Mouse (Mus musculus) limb, embryonic 12.5 days (tissue): ENCODE data around the gene Fgfr2. TPM values are rescaled to one million over a fixed set of nuclear protein-coding genes. Genes with fewer than 3 reads are reported as not detected.
A peak's percentile ranks its signal among the peaks of the same experiment; 100 is the strongest.

Experiments
- ATAC-seq: fragments of 200-750 bp; cut with Nextera tagmentation; 2 replicates; pipeline ENCODE4 v1.8.0; 2017; ENCODE audit warnings: low read depth, moderate TSS enrichment; ENCODE audit not compliant: insufficient number of reproducible peaks, insufficient read depth, low FRiP score, low TSS enrichment
- H3K27ac ChIP-seq: fragments of 300-500 bp; sonication (generic); 2 replicates; pipeline ENCODE4 v1.5.1; 2016; ENCODE audit warnings: mild to moderate bottlenecking, moderate library complexity
- H3K27me3 ChIP-seq: fragments of 300-500 bp; sonication (generic); 2 replicates; pipeline ENCODE4 v1.6.1; 2016; ENCODE audit warnings: mild to moderate bottlenecking, moderate library complexity
- H3K36me3 ChIP-seq: fragments of 300-500 bp; sonication (generic); 2 replicates; pipeline ENCODE4 v1.6.1; 2016; ENCODE audit warnings: mild to moderate bottlenecking, moderate library complexity
- H3K4me1 ChIP-seq: fragments of 300-500 bp; sonication (generic); replicated peaks from 2 replicates; pipeline ENCODE4 v1.6.1; 2016
- H3K4me2 ChIP-seq: fragments of 300-500 bp; sonication (generic); 2 replicates; pipeline ENCODE4 v1.6.1; 2016; ENCODE audit warnings: mild to moderate bottlenecking, moderate library complexity
- H3K4me3 ChIP-seq: fragments of 300-500 bp; sonication (generic); replicated peaks from 2 replicates; pipeline ENCODE4 v1.5.1; 2016; ENCODE audit warnings: mild to moderate bottlenecking
- H3K9ac ChIP-seq: fragments of 300-500 bp; sonication (generic); replicated peaks from 2 replicates; pipeline ENCODE4 v1.6.1; 2016; ENCODE audit warnings: mild to moderate bottlenecking, moderate library complexity
- H3K9me3 ChIP-seq: fragments of 300-500 bp; sonication (generic); 2 replicates; pipeline ENCODE4 v1.6.1; 2016; ENCODE audit warnings: mild to moderate bottlenecking, moderate library complexity
- WGBS: fragments of 180-500 bp; shearing (Covaris S2); methylation state at CpG from one replicate; pipeline ENCODE4 v1.1.7; 2016; 5-methylcytosine and 5-hydroxymethylcytosine counted together
- polyA plus RNA-seq: library from polyadenylated mRNA; unstranded; fragments of >200 nt; fragmentation: Nextera tagmentation; extraction: Ambion mirVana; gene quantifications from 2 replicates; pipeline ENCODE4 v1.2.1, GENCODE M21; 2016

The Fgfr2 gene
- polyA plus RNA-seq, 1 experiment from 2014 or later: 112 TPM

DNA sequence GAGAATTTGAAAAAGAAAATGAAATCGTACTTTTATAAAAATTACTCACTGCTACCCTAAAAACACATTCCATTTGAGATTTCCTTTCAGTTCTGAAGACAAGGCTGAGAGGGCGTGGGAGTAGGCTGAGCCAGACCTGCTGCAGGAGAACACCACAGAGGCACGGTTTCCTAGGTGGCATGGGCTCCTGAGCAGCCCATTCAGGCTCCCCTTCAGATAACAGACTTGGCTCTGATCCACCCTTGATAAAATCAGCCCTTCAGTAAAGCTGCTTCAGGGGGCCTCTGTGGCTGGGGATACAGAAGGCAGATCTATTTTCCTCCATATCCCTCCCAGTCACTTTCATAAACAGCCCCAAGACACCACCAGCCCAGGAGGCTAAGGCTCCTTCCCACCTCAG is 786.4 kb downstream of the Fgfr2 start:
- ATAC-seq: no peak
- 63% methylated on average over 3 of the region's 3 CpGs for WGBS
- Histone ChIP-seq H3K4me1 (peaks cover 28% of the 10 kb centered on the region), H3K9ac (no peak overlapping the region), H3K4me2 (no peak overlapping the region), H3K36me3 (no peaks in the 10 kb centered on the region), H3K4me3 (no peak overlapping the region), H3K27ac (no peak overlapping the region), H3K27me3 (no peaks in the 10 kb centered on the region), H3K9me3 (peaks cover 6% of the 10 kb centered on the region; the same call in 1 of the 2 replicates)

GRCm38 (mm10) chr7:132335367-132335766 is 787.8 kb downstream of the Fgfr2 start:
- 89% methylated on average over 4 of the region's 4 CpGs for WGBS
- H3K4me1 ChIP-seq: peaks cover 36% of the 10 kb centered on the region
- ATAC-seq: no peak
- no peak overlapping the region for H3K4me3 ChIP-seq
- H3K9ac ChIP-seq: no peak overlapping the region
- H3K4me2 ChIP-seq: no peak overlapping the region
- peaks cover 6% of the 10 kb centered on the region; the same call in 1 of the 2 replicates for H3K9me3 ChIP-seq
- no peaks in the 10 kb centered on the region for H3K36me3 ChIP-seq
- no peak overlapping the region for H3K27ac ChIP-seq
- H3K27me3 ChIP-seq: no peaks in the 10 kb centered on the region

- Histone ChIP-seq H3K4me2 (no peak overlapping the region), H3K27ac (no peak overlapping the region), H3K27me3 (no peaks in the 10 kb centered on the region), H3K4me1 (peaks cover 32% of the 10 kb centered on the region), H3K9ac (no peak overlapping the region), H3K4me3 (no peak overlapping the region), H3K9me3 (peaks cover 6% of the 10 kb centered on the region; the same call in 1 of the 2 replicates), H3K36me3 (no peaks in the 10 kb centered on the region)
- 68% methylated on average over 1 of the region's 1 CpGs for WGBS
- ATAC-seq: no peak
Observed at GRCm38 (mm10) chr7:132333078-132333477, 790.1 kb downstream of the Fgfr2 start.

- 39% methylated on average over 11 of the region's 11 CpGs for WGBS
- no peaks in the 10 kb centered on the region for H3K36me3 ChIP-seq
- H3K4me2 ChIP-seq: no peak overlapping the region
- no peak overlapping the region for H3K9ac ChIP-seq
- no peak overlapping the region; the same call in 1 of the 2 replicates for H3K27ac ChIP-seq
- no peak for ATAC-seq
- H3K4me3 ChIP-seq: no peak overlapping the region
- H3K27me3 ChIP-seq: no peaks in the 10 kb centered on the region
- H3K9me3 ChIP-seq: peaks cover 6% of the 10 kb centered on the region; the same call in 1 of the 2 replicates
- peaks cover 24% of the 10 kb centered on the region for H3K4me1 ChIP-seq
Observed at GRCm38 (mm10) chr7:132332176-132332575, 791.0 kb downstream of the Fgfr2 start.

DNA sequence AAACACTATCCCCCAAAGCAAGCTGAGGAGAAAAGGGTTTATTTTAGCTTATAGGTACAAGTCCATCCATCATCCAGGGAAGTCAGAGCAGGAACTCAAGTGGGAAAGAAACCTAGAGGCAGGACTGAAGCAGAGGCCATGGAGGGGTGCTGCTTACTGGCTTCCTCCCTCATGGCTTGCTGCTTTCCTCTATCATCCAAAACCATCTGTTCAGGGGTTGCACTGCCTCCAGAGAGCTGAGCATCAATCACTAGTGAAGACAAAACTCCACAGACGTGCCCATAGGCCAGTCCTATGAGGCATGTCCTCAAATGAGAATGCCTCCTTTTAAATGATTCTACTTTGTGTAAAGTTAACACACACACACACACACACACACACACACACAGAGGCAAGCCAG is 793.0 kb downstream of the Fgfr2 start:
- Histone ChIP-seq H3K27me3 (no peaks in the 10 kb centered on the region), H3K4me1 (peaks cover 20% of the 10 kb centered on the region), H3K27ac (no peak overlapping the region), H3K9me3 (no peaks in the 10 kb centered on the region), H3K4me2 (no peak overlapping the region), H3K9ac (no peak overlapping the region), H3K36me3 (no peaks in the 10 kb centered on the region), H3K4me3 (no peak overlapping the region)
- 52% methylated on average over 1 of the region's 1 CpGs for WGBS
- ATAC-seq: no peak

DNA sequence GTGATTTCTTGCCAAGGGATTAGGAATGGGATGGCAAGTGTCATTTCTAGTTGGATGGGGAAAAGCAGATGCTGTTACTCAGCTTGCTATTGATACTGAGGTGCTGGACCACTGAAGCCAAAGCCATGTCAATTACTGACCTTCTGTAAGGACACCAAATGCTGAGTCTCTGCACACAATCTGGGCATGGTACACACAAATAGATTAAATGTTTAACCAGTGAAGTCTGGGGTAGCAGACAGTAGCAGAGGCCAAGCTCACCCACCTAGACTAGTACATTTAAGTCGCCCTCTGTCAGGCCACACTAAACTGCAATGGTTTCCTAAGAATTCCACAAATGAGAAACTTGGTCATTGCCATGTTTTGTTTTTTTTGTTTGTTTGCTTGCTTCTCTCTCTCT is 794.5 kb downstream of the Fgfr2 start:
- WGBS: 97% methylated on average over 1 of the region's 1 CpGs
- Histone ChIP-seq H3K4me1 (peaks cover 20% of the 10 kb centered on the region), H3K4me3 (no peak overlapping the region), H3K9me3 (no peaks in the 10 kb centered on the region), H3K4me2 (no peak overlapping the region), H3K9ac (no peak overlapping the region), H3K27me3 (no peaks in the 10 kb centered on the region), H3K27ac (no peak overlapping the region), H3K36me3 (no peaks in the 10 kb centered on the region)
- no peak for ATAC-seq

DNA sequence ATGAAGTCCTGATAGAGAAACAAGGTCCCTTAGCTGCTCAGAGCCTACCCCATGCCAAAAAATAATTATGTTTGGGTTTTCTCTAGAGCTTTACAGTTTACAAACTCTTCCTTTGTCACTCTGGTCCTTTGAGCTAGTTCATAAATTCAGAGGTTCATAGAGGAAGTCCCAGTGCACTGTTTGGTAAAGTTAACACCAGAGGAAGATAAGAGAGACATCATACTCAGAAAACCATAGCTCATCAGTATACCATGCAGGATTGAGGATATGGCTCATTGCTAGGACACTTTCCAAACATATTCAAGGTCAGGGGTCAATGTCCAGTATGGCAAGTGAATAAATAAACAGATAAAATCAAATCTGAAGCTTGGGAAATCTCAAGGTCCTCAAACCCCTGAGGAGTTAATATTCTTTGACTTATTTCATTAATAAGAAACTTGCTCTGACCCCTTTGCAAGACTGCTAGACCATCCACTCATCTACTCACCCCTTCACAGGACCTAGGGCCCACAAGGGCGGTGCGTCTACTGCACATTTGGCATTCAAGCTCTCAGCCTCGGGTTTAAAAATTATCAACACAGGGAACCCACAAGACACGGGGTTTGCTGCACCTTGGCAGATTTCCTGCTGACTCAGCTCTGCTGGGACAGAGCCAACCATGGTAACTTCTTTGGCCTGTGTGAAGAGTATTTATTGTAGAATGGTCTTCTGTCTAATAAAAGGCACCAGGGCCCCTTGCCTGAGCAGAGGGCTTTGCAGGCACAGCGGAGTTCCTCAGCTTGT is 797.4 kb downstream of the Fgfr2 start:
- Histone ChIP-seq H3K4me3 (no peak overlapping the region), H3K9me3 (no peaks in the 10 kb centered on the region), H3K9ac (no peak overlapping the region), H3K4me2 (no peak overlapping the region), H3K36me3 (no peaks in the 10 kb centered on the region), H3K27ac (no peak overlapping the region), H3K4me1 (no peaks in the 10 kb centered on the region; the same call in 1 of the 2 replicates), H3K27me3 (peaks cover 9% of the 10 kb centered on the region; the same call in 1 of the 2 replicates)
- 82% methylated on average over 5 of the region's 5 CpGs for WGBS
- no peak for ATAC-seq

DNA sequence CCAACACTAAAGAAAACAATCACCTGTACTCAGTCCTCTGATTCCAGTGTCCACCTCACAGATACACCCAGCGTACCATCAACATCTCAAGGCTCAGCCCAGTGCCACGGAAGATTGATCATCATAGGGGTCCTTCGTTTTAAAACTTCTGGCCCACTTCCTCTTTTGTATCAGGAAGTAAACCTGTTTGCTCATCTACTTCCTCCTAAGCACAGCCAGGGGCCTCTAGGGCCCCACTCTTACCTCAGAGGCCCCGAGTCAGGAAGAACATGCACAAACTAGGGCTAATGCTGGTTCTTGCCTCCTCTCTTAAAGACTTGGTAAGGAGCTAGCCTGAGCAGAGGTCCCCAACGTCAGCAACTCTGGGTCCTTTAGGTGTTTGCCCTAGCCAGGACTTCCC is 799.7 kb downstream of the Fgfr2 start:
- Histone ChIP-seq H3K36me3 (no peaks in the 10 kb centered on the region), H3K9me3 (no peaks in the 10 kb centered on the region), H3K27ac (no peak overlapping the region), H3K4me3 (no peak overlapping the region), H3K27me3 (peaks cover 9% of the 10 kb centered on the region; the same call in 1 of the 2 replicates), H3K4me2 (no peak overlapping the region), H3K4me1 (peaks cover 1% of the 10 kb centered on the region; the same call in 1 of the 2 replicates), H3K9ac (no peak overlapping the region)
- WGBS: 76% methylated on average over 5 of the region's 5 CpGs
- ATAC-seq: no peak

DNA sequence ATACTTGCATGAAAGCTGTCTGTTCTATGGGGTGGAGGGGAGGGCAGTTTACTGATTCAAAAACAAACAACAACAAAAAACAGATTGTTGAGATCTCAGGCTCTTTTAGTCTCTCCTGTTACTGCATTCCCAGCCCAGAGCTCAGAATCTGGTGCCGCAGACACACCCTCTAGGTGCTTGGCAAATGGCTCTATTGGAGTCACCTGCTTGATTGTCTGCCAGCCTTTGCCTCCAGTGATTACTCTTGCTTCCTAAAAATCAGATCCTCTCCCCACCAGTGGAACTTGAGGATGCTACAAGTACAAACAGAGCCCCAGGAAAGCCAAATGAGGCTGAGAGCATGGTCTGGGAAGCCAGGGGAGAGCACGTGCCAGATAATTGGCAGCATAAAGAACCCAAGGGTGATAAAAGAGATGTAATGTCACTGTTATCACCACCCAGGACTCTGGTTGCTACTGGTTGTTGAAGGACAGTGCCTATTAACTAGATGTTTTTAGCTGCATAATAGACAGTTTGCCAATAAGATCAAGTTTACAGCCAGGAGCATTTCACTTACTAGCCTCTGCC is 801.7 kb downstream of the Fgfr2 start:
- ATAC-seq: no peak
- no peak overlapping the region for H3K4me2 ChIP-seq
- 63% methylated on average over 2 of the region's 2 CpGs for WGBS

GRCm38 (mm10) chr7:132317036-132317541 is 806.1 kb downstream of the Fgfr2 start, which contains the start of gene Chst15:
Chst15 (minus strand) TSS chr7:132317228.
- WGBS: under 1% methylated on average over 34 of the region's 34 CpGs
- Histone ChIP-seq H3K4me3 (peak within 1 kb of the TSS; percentile 79), H3K9me3 (no peaks in the 10 kb centered on the region), H3K27me3 (peaks cover 19% of the 10 kb centered on the region; the same call in 1 of the 2 replicates), H3K27ac (peak within 1 kb of the TSS; percentile 87), H3K4me2 (peak within 1 kb of the TSS; percentile 96), H3K4me1 (peaks cover 40% of the 10 kb centered on the region), H3K36me3 (no peaks in the 10 kb centered on the region), H3K9ac (peak within 1 kb of the TSS; percentile 86)
- ATAC-seq: peak; percentile 26

More for the DNA sequence above, 801.7 kb downstream of the Fgfr2 start:
- H3K9me3 ChIP-seq: no peaks in the 10 kb centered on the region
- H3K9ac ChIP-seq: no peak overlapping the region
- H3K36me3 ChIP-seq: no peaks in the 10 kb centered on the region
- no peak overlapping the region for H3K4me3 ChIP-seq
- H3K4me1 ChIP-seq: peaks cover 10% of the 10 kb centered on the region
- H3K27ac ChIP-seq: no peak overlapping the region
- H3K27me3 ChIP-seq: peaks cover 9% of the 10 kb centered on the region; the same call in 1 of the 2 replicates
